Comparison of ENCODE assay signal across 11 mouse cellular contexts in the genomic region with DNA sequence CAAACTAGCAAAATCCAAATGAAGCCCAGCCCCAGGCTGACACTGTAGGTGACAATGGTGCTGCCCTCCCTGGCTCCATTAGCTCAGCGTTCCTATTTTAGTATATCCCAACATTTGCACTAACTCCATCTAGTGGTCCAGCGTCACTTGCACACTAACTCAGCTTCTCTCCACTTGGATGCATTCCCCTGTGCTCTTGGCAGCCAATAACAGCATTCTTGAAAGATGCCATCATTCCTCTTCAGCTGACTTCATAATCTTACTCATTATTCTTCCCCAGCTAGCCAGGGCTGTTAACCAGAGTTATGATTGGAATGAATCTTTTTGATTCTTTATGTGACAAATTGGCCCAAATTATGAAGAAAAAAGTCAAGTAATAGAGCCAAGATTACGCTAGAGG. TPM values are rescaled to one million over a fixed set of nuclear protein-coding genes. Genes with fewer than 3 reads are reported as not detected.
DNase-seq lines count a peak whose midpoint lies in the region; ATAC-seq and TF ChIP-seq lines count a peak whose summit lies in the region.
"Had no signal": no experiment of that assay in that cellular context is flagged by ENCODE, and none has a peak within 500 bp of the region (broad histone marks: within the 10 kb centered on the region; RNA-seq: fewer than 3 reads in every experiment).

No protein-coding gene starts in this region.

- no peaks in the 10 kb centered on the region for H3K4me1 ChIP-seq in kidney, postnatal 0 days (replicated peaks; ENCODE audit: insufficient read depth, low read length)
- H3K4me1 ChIP-seq: limb, embryonic 15.5 days had no signal

- H3K4me3 ChIP-seq in kidney, postnatal 0 days (replicated peaks; ENCODE audit: low read depth, low read length): no peak overlapping the region
- H3K4me3 ChIP-seq: limb, embryonic 15.5 days had no signal

- peak; percentile 33; the same call in 1 of the 2 replicates for TF ChIP-seq CTCF in kidney, postnatal 0 days (IDR thresholded peaks at IDR 0.05; ENCODE audit: low read depth)

- H3K9me3 ChIP-seq in kidney, postnatal 0 days (replicated peaks; ENCODE audit: low read length): no peaks in the 10 kb centered on the region
- H3K9me3 ChIP-seq: limb, embryonic 15.5 days had no signal

- H3K36me3 ChIP-seq in kidney, postnatal 0 days (ENCODE audit: insufficient read depth, low read length): 0 out of 2 replicates have a peak, but pooled peaks cover 4% of the 10 kb centered on the region

- H3K9ac ChIP-seq in kidney, postnatal 0 days (ENCODE audit: low read depth, low read length): no peak overlapping the region
- H3K9ac ChIP-seq: limb, embryonic 15.5 days had no signal

- no peak overlapping the region for H3K4me2 ChIP-seq in kidney, postnatal 0 days (ENCODE audit: low read length)
- H3K4me2 ChIP-seq: limb, embryonic 15.5 days had no signal

- H3K27ac ChIP-seq in kidney, postnatal 0 days: no peak overlapping the region
- H3K27ac ChIP-seq: limb, embryonic 15.5 days had no signal

- WGBS in kidney, postnatal 0 days: 83% methylated on average over 3 of the region's 3 CpGs

- no peaks in the 10 kb centered on the region for H3K27me3 ChIP-seq in kidney, postnatal 0 days (ENCODE audit: insufficient read depth, low read length)
- H3K27me3 ChIP-seq: limb, embryonic 15.5 days had no signal

- peak; percentile 5 for DNase-seq in adrenal gland, postnatal 10 days
- DNase-seq in adrenal gland, adult 18-20 months (ENCODE audit: low spot score in 2 of 2): no peak
- peak; percentile 12 for DNase-seq in urinary bladder, postnatal 25 days (ENCODE audit: low spot score)
- DNase-seq in urinary bladder, postnatal 10 days (ENCODE audit: low spot score): no peak
- peak; percentile 44 for DNase-seq in kidney, postnatal 0 days (ENCODE audit: low spot score)
- no peak for DNase-seq in right cerebral cortex, adult 18-20 months
- DNase-seq in thymus, postnatal 4 days: no peak

- ATAC-seq in kidney, postnatal 0 days (replicated peaks; ENCODE audit: low FRiP score, low read depth): no peak
- no peak for ATAC-seq in monocyte, adult 5-6 weeks (replicated peaks; ENCODE audit: insufficient number of reproducible peaks, low FRiP score, low TSS enrichment, poor library complexity, severe bottlenecking)
- ATAC-seq: activated CD4-positive, CD25-positive, alpha-beta regulatory T cell, adult 4 months; intestine, embryonic 16.5 days had no signal

RNA-seq across cellular contexts. Expression of gene Cyp39a1, which starts 40.0 kb away (rescaled TPM):
- total RNA-seq in adrenal gland, postnatal 10 days (2021): 10 to 100 TPM in 1 of 2 experiments, 1 to 10 TPM in 1; 8.0 to 10.9 TPM
- 1 to 10 TPM; 1.9 to 2.8 TPM for total RNA-seq in adrenal gland, adult 18-20 months (2021)
- polyA plus RNA-seq in kidney, postnatal 0 days (2015; fragmentation: Nextera tagmentation; extraction: Ambion mirVana): 24.0 and 25.0 TPM in 2 replicates
- 7.6 to 17.5 TPM (median 13.2 TPM) in 3 replicates for total RNA-seq in monocyte, adult 5-6 weeks (2017)

RNA-seq across cellular contexts. Expression of gene Slc25a27, which starts 40.2 kb away (rescaled TPM):
- total RNA-seq in adrenal gland, postnatal 10 days (2021): 1 to 10 TPM; 3.1 to 6.7 TPM
- 1 to 10 TPM; 3.2 to 3.4 TPM for total RNA-seq in adrenal gland, adult 18-20 months (2021)
- 6.8 and 7.3 TPM in 2 replicates for polyA plus RNA-seq in kidney, postnatal 0 days (2015; fragmentation: Nextera tagmentation; extraction: Ambion mirVana)
- total RNA-seq in monocyte, adult 5-6 weeks (2017): 2.9 to 7.9 TPM (median 5.0 TPM) in 3 replicates

Comparison
In these comparisons a context has a peak if more than half of its experiments do, and no peak if none do; other contexts are left out.
1. DNase-seq: peak in adrenal gland, postnatal 10 days (single experiment), urinary bladder, postnatal 25 days (single experiment) and kidney, postnatal 0 days (single experiment); none in adrenal gland, adult 18-20 months (0 of 2), urinary bladder, postnatal 10 days (single experiment), right cerebral cortex, adult 18-20 months (single experiment) and thymus, postnatal 4 days (single experiment).